Mouse (Mus musculus) kidney, adult 2 months (tissue): ENCODE measurements around the gene Ptprh. TPM values are rescaled to one million over a fixed set of nuclear protein-coding genes. Genes with fewer than 3 reads are reported as not detected.
A peak's percentile ranks its signal among the peaks of the same experiment; 100 is the strongest.

Experiments used
- DNase-seq: peaks from one replicate; pipeline ENCODE4 v3.0.0; 2021
- H3K27ac ChIP-seq: fragments of 200-500 bp; 2 replicates; pipeline ENCODE4 v1.5.1; 2012; ENCODE audit warnings: low read depth, low read length, control low read depth, inconsistent platforms; ENCODE audit not compliant: insufficient read depth
- H3K27me3 ChIP-seq: fragments of 200-500 bp; replicated peaks from 2 replicates; pipeline ENCODE4 v1.6.1; 2012; ENCODE audit warnings: mild to moderate bottlenecking, moderate library complexity, low read length, inconsistent platforms; ENCODE audit not compliant: control insufficient read depth, insufficient read depth
- H3K36me3 ChIP-seq: fragments of 200-500 bp; 2 replicates; pipeline ENCODE4 v1.6.1; 2012; ENCODE audit warnings: mild to moderate bottlenecking, moderate library complexity, low read length, inconsistent platforms; ENCODE audit not compliant: control insufficient read depth, insufficient read depth
- H3K4me1 ChIP-seq: fragments of 200-500 bp; 2 replicates; pipeline ENCODE4 v1.6.1; 2011; ENCODE audit warnings: low read length; ENCODE audit not compliant: control insufficient read depth, insufficient read depth
- H3K4me3 ChIP-seq: fragments of 200-500 bp; 2 replicates; pipeline ENCODE4 v1.5.1; 2011; ENCODE audit warnings: mild to moderate bottlenecking, low read depth, low read length, control low read depth; ENCODE audit not compliant: insufficient read depth
- CTCF ChIP-seq: fragments of 200-500 bp; conservative IDR thresholded peaks from 2 replicates; pipeline ENCODE4 v1.5.1; 2011; ENCODE audit warnings: low read depth, mild to moderate bottlenecking, control low read depth, low read length, moderate library complexity, mixed read lengths; ENCODE audit not compliant: insufficient read depth, insufficient read length
- POLR2A ChIP-seq: fragments of 200-500 bp; IDR thresholded peaks from one replicate; pipeline ENCODE4 v1.6.1; 2011; ENCODE audit warnings: low read depth, low read length, control low read depth
- WGBS: fragments of 180-500 bp; shearing (Covaris S2); methylation state at CpG from one replicate; pipeline ENCODE4 v1.1.7; 2018; 5-methylcytosine and 5-hydroxymethylcytosine counted together
- polyA plus RNA-seq: library from polyadenylated mRNA; depleted of rRNA; stranded (reverse); fragments of >200 nt; gene quantifications from 2 replicates; pipeline ENCODE4 v1.2.3, GENCODE M21; 2012; rRNA removed

Gene Ptprh
- polyA plus RNA-seq, 1 experiment = 0.22 TPM

DNA sequence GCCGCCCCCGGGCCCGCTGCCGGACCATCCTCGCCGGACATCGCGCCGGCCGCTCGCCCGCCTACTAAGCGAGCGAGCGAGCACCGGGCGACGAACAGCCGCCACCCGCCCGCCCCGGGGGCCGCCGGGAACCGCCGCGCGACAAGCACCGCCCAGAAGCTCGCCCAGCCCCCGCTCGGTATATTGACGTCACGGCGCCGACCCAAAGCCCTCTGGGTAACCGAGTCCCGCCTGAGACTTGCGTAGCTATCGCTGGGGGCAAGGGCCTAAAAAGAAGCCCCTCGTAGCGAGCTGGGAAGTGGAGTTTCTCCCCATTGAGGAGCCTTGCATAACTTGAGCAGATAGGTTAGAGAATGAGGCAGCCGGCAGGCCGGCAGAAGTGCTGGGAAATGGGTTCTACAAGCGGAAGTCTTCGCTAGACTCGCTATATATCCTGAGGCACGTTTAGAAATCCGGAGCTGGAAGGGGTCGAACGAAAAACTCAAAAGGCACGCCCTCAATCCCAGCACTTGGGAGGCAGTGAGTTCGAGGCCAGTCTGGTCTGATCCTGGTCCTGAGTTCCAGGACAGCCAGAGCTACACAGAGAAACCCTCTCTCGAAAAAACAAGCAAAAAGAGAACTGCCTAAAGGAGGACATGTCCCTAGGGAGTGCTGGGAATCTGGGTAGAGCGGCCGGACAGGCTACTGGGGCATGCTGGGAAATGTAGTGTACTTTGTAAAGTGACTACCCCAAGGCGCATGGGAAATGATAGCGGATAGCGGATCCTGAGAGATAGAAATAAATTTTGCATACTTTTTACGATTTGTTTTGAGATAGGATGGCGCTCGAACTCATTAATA is 102.1 kb downstream of the Ptprh start, which contains the start of gene Ppp1r12c:
Gene Ppp1r12c (minus strand): TSS at position 123 of the 840 bp plus-strand sequence.
- no peaks in the 10 kb centered on the region for H3K27me3 ChIP-seq
- WGBS = 1% methylated on average over 62 of the region's 62 CpGs
- TF ChIP-seq POLR2A = no peak
- H3K4me1 ChIP-seq = peaks cover 13% of the 10 kb centered on the region; the same call in 1 of the 2 replicates
- peak within 1 kb of the TSS; percentile 91 for H3K4me3 ChIP-seq
- peak within 1 kb of the TSS; percentile 93 for H3K27ac ChIP-seq
- H3K36me3 ChIP-seq = no peaks in the 10 kb centered on the region
- DNase-seq = peak; percentile 96

DNA sequence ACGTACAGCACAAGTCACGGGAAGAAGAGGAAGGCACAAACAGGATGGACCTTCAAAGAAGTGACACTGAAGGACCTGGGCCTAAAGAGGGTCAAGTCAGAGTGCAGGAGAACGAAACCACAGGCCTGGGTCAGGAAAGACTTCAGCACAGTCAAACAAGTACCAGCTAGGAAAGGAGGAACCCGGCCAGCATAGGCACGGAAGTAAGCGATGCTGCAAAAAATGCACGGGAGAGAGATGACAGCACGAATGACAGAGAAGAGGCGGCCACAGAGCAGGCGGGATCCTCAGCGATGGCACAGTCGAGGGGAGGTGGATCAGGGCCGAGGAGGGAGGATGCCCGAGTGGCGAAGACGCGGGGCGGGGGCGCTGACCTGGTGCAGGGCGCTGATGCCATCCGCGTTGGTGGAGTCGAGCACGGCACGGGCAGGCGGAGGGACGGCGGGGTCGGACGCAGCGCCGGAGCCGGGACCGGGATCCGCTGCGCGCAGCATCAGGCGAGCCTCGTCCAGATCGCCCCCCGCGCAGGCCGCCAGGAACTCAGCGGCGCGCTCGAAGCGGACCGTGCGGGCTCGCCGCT is 102.9 kb downstream of the Ptprh start:
- Histone ChIP-seq H3K4me3 (peak overlapping the region; percentile 91), H3K27ac (peak overlapping the region; percentile 74), H3K27me3 (no peaks in the 10 kb centered on the region), H3K4me1 (peaks cover 13% of the 10 kb centered on the region; the same call in 1 of the 2 replicates), H3K36me3 (no peaks in the 10 kb centered on the region)
- DNase-seq = peak; percentile 32
- under 1% methylated on average over 42 of the region's 52 CpGs for WGBS
- TF ChIP-seq CTCF (no peak), POLR2A (no peak)

DNA sequence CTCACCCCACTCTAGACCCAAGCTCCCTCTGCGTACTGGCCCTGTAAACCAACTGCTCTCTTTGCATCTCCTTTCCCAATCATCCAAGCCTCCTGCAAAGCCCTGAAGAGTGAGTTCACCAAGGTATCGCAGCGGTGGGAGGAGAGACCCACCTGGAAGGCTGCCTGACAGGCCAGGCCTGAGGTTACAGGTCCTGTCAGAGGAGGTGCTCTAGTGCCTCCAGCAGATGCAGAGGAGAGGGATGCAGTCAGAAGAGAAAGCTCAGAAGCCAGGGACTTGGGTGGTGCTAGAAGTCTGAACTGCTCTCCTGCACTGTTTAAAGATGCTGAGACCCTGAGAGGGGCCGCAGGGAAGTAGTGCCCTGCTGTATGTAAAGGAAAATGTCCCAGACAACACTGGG is 104.8 kb downstream of the Ptprh start:
- no peak for DNase-seq
- Histone ChIP-seq H3K4me1 (peaks cover 13% of the 10 kb centered on the region; the same call in 1 of the 2 replicates), H3K27ac (no peak overlapping the region), H3K4me3 (no peak overlapping the region), H3K36me3 (no peaks in the 10 kb centered on the region), H3K27me3 (no peaks in the 10 kb centered on the region)
- WGBS = 91% methylated on average over 4 of the region's 4 CpGs
- TF ChIP-seq POLR2A = no peak
- TF ChIP-seq CTCF = no peak

Other genes with a start within 250 kb of the Ptprh start
- gene Gp6, start 206.3 kb downstream of the Ptprh start, polyA plus RNA-seq = 0.02 TPM in 1 of 2 replicates, not detected in the other
- gene Rdh13, start 158.4 kb downstream of the Ptprh start, polyA plus RNA-seq = 21.0 and 23.8 TPM in 2 replicates
- 10.6 and 12.7 TPM in 2 replicates for gene Eps8l1, start 143.4 kb downstream of the Ptprh start, polyA plus RNA-seq
- 31.0 and 33.0 TPM in 2 replicates for gene Ppp1r12c, start 102.4 kb downstream of the Ptprh start, polyA plus RNA-seq
- gene Tnnt1, start 87.7 kb downstream of the Ptprh start, polyA plus RNA-seq = 0.39 and 3.9 TPM in 2 replicates
- 2.1 and 2.6 TPM in 2 replicates for gene Tnni3, start 79.8 kb downstream of the Ptprh start, polyA plus RNA-seq
- gene Dnaaf3, start 71.6 kb downstream of the Ptprh start, polyA plus RNA-seq = 1.3 and 1.4 TPM in 2 replicates
- 0.55 and 1.0 TPM in 2 replicates for gene Syt5, start 56.5 kb downstream of the Ptprh start, polyA plus RNA-seq
- 83.0 and 86.5 TPM in 2 replicates for gene Tmem86b, start 27.4 kb upstream of the Ptprh start, polyA plus RNA-seq
- gene Ppp6r1, start 55.0 kb upstream of the Ptprh start, polyA plus RNA-seq = 103 and 109 TPM in 2 replicates
- 36.6 and 39.4 TPM in 2 replicates for gene Hspbp1, start 81.0 kb upstream of the Ptprh start, polyA plus RNA-seq
- 1.7 and 2.3 TPM in 2 replicates for gene Brsk1, start 86.6 kb upstream of the Ptprh start, polyA plus RNA-seq
- gene Tmem150b, start 121.2 kb upstream of the Ptprh start, polyA plus RNA-seq = 0.57 and 0.59 TPM in 2 replicates
- gene Kmt5c, start 136.1 kb upstream of the Ptprh start, polyA plus RNA-seq = 83.2 and 101 TPM in 2 replicates
- gene Cox6b2, start 149.1 kb upstream of the Ptprh start, polyA plus RNA-seq = 62.7 and 84.5 TPM in 2 replicates
- gene Fam71e2, start 167.3 kb upstream of the Ptprh start, polyA plus RNA-seq = 0.08 and 0.09 TPM in 2 replicates
- gene Il11, start 178.8 kb upstream of the Ptprh start, polyA plus RNA-seq = 0.13 and 0.24 TPM in 2 replicates
- 0.31 TPM in 1 of 2 replicates, not detected in the other for gene Tmem190, start 178.9 kb upstream of the Ptprh start, polyA plus RNA-seq
- 57.8 and 87.8 TPM in 2 replicates for gene Tmem238, start 185.6 kb upstream of the Ptprh start, polyA plus RNA-seq
- 340 and 597 TPM in 2 replicates for gene Rpl28, start 188.8 kb upstream of the Ptprh start, polyA plus RNA-seq
- 240 and 301 TPM in 2 replicates for gene Ube2s, start 208.5 kb upstream of the Ptprh start, polyA plus RNA-seq
- gene Shisa7, start 240.7 kb upstream of the Ptprh start, polyA plus RNA-seq = 14.1 and 17.3 TPM in 2 replicates